Mouse (Mus musculus): ENCODE data around the gene Sesn1.

DNA sequence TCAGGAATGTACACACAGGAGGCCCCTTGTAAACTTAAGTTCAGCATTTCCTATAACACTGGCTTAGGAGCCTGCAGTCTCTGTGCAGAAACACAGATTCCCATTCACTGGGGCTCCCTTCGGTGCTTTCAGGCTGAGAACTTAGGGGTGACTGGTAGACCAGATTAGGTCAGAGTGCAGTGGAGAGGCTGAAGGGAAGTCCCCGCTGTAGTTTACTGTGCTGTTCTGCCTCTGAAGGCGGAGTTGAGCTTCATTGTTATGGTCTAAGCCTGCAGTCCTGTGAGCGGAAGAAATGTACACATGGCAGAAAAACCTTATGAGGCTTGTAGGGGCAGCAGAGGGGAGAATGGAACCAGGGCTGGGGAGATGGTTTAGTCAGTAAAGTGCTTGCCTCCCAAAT is 29.2 kb downstream of the Sesn1 start:
- TF ChIP-seq CTCF (IDR thresholded peaks at IDR 0.05; ENCODE audit: low read depth) = no peak
- TF ChIP-seq EP300 (IDR thresholded peaks at IDR 0.05; ENCODE audit: low read depth) = no peak

Data from liver, postnatal 0 days (tissue).